Mouse (Mus musculus) forebrain, embryonic 15.5 days (tissue): ENCODE measurements at regions not wholly inside any gene's neighbourhood (a gene's known extent, or its start where the extent isn't known, plus 50 kb on each side); places are given as distances from the start of the nearest gene placed in this dataset.

Source experiments
- ATAC-seq: fragments of 200-750 bp; cut with Nextera tagmentation; replicated peaks from 2 replicates; pipeline ENCODE4 v1.8.0; 2017; ENCODE audit warnings: mild to moderate bottlenecking, moderate TSS enrichment, moderate library complexity
- H3K27ac ChIP-seq: fragments of 300-500 bp; sonication (generic); replicated peaks from 2 replicates; pipeline ENCODE4 v1.5.1; 2015; ENCODE audit warnings: mild to moderate bottlenecking, inconsistent platforms
- H3K27me3 ChIP-seq: fragments of 300-500 bp; sonication (generic); 2 replicates; pipeline ENCODE4 v1.6.1; 2015; ENCODE audit warnings: inconsistent platforms
- H3K36me3 ChIP-seq: fragments of 300-500 bp; sonication (generic); 2 replicates; pipeline ENCODE4 v1.6.1; 2015; ENCODE audit warnings: mild to moderate bottlenecking, inconsistent platforms
- H3K4me1 ChIP-seq: fragments of 300-500 bp; sonication (generic); 2 replicates; pipeline ENCODE4 v1.6.1; 2015; ENCODE audit warnings: inconsistent platforms
- H3K4me2 ChIP-seq: fragments of 300-500 bp; sonication (generic); replicated peaks from 2 replicates; pipeline ENCODE4 v1.6.1; 2015; ENCODE audit warnings: mild to moderate bottlenecking, inconsistent platforms
- H3K4me3 ChIP-seq: fragments of 300-500 bp; sonication (generic); 2 replicates; pipeline ENCODE4 v1.5.1; 2015; ENCODE audit warnings: mild to moderate bottlenecking, inconsistent platforms
- H3K9ac ChIP-seq: fragments of 300-500 bp; sonication (generic); replicated peaks from 2 replicates; pipeline ENCODE4 v1.6.1; 2015; ENCODE audit warnings: mild to moderate bottlenecking, inconsistent platforms
- H3K9me3 ChIP-seq: fragments of 300-500 bp; sonication (generic); 2 replicates; pipeline ENCODE4 v1.6.1; 2016; ENCODE audit warnings: inconsistent platforms
- WGBS: fragments of 180-500 bp; shearing (Covaris S2); methylation state at CpG from one replicate; pipeline ENCODE4 v1.1.7; 2015; ENCODE audit warnings: mixed read lengths; 5-methylcytosine and 5-hydroxymethylcytosine counted together

DNA sequence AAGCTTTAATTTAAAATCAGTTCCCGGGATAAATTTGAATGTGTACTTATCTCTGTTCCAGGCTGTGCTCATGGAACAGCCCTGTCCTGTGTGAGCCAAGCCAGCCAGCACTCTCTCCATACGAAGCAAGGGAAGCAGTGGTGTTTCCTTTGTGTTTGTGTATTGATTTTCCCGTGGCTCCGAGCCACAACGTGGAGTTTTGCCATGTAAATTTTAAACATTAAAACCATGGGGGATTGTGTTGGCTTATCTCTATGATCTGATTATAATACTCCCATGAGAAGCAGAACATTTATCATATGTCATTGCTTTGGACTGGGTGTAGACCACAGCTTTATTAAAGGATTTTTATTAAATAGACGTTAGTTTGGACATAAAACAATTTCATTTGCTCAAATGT, 106.1 kb upstream of the Npvf start:
- Histone ChIP-seq H3K4me2 (no peak overlapping the region), H3K9me3 (no peaks in the 10 kb centered on the region), H3K27ac (no peak overlapping the region), H3K27me3 (no peaks in the 10 kb centered on the region), H3K4me3 (no peak overlapping the region), H3K36me3 (no peaks in the 10 kb centered on the region), H3K4me1 (no peaks in the 10 kb centered on the region), H3K9ac (no peak overlapping the region)
- 55% methylated on average over 6 of the region's 6 CpGs for WGBS
- ATAC-seq: no peak

GRCm38 (mm10) chr6:50763121-50763520, 108.9 kb upstream of the Npvf start:
- H3K9ac ChIP-seq: no peak overlapping the region
- H3K4me1 ChIP-seq: peaks cover 11% of the 10 kb centered on the region; the same call in 1 of the 2 replicates
- WGBS: 64% methylated on average over 4 of the region's 4 CpGs
- H3K4me2 ChIP-seq: no peak overlapping the region
- no peak for ATAC-seq
- H3K27me3 ChIP-seq: no peaks in the 10 kb centered on the region
- no peaks in the 10 kb centered on the region for H3K9me3 ChIP-seq
- no peaks in the 10 kb centered on the region for H3K36me3 ChIP-seq
- H3K27ac ChIP-seq: no peak overlapping the region
- H3K4me3 ChIP-seq: no peak overlapping the region

DNA sequence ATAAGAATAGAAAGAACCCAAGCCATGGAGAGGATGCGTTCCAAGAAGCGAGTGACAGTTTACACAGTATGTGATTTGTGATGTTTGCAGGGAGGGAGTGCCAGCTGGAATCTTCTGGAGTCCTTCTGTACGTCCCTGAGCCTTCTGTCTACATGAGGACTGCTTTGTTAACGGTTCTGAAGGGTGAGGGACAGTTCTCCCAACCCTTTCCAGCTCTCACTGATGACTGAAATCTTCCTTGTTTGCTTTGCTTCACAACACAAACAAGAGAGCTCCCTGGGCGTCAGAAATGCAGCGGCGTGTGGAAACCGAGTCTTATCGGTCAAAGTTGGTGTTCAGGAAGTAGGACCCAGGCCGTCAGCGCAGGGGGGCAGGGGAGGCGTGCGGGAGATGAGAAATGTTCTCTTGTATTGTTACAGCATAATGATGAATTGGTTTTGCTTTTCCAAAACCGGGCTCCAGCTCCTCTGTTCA, 112.2 kb upstream of the Npvf start:
- Histone ChIP-seq H3K4me2 (no peak overlapping the region), H3K27ac (peak overlapping the region; percentile 19; the same call in 1 of the 2 replicates)

GRCm38 (mm10) chr6:50767126-50767525, 112.9 kb upstream of the Npvf start:
- WGBS: 39% methylated on average over 6 of the region's 6 CpGs
- peak overlapping the region; percentile 19; the same call in 1 of the 2 replicates for H3K27ac ChIP-seq

More for the DNA sequence above, 112.2 kb upstream of the Npvf start:
- Histone ChIP-seq H3K4me1 (peaks cover 11% of the 10 kb centered on the region; the same call in 1 of the 2 replicates), H3K9ac (no peak overlapping the region), H3K36me3 (no peaks in the 10 kb centered on the region), H3K4me3 (no peak overlapping the region), H3K9me3 (no peaks in the 10 kb centered on the region), H3K27me3 (no peaks in the 10 kb centered on the region)
- WGBS: 49% methylated on average over 14 of the region's 14 CpGs
- no peak for ATAC-seq

GRCm38 (mm10) chr6:50767827-50768226, 113.6 kb upstream of the Npvf start:
- Histone ChIP-seq H3K9ac (no peak overlapping the region), H3K4me3 (no peak overlapping the region), H3K27me3 (no peaks in the 10 kb centered on the region), H3K9me3 (no peaks in the 10 kb centered on the region), H3K27ac (no peak overlapping the region), H3K4me1 (peaks cover 11% of the 10 kb centered on the region; the same call in 1 of the 2 replicates), H3K4me2 (no peak overlapping the region), H3K36me3 (no peaks in the 10 kb centered on the region)
- no peak for ATAC-seq
- 90% methylated on average over 4 of the region's 4 CpGs for WGBS

More at GRCm38 (mm10) chr6:50767126-50767525, 112.9 kb upstream of the Npvf start:
- Histone ChIP-seq H3K4me3 (no peak overlapping the region), H3K36me3 (no peaks in the 10 kb centered on the region), H3K9me3 (no peaks in the 10 kb centered on the region), H3K4me2 (no peak overlapping the region), H3K9ac (no peak overlapping the region), H3K4me1 (peaks cover 11% of the 10 kb centered on the region; the same call in 1 of the 2 replicates), H3K27me3 (no peaks in the 10 kb centered on the region)
- no peak for ATAC-seq

DNA sequence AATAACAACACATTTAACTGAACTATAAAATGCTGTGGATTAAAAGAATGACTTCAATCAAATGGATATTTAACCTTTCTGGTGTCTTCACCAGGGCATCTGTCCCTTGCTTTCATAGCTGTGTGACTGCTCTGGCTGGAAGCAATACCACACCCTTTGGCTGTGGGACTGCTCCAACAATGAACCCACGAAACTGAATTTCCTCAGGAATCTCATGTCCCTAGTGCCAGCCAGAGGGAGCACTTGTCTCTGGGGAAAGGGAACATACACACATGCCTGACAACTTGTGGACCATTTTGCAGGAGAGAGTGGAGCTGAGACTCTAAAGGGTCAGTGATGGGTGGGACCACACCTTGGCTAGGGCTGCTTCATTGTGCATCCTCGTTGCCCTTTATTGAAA, 114.9 kb upstream of the Npvf start:
- no peaks in the 10 kb centered on the region for H3K27me3 ChIP-seq
- H3K4me3 ChIP-seq: no peak overlapping the region
- peaks cover 11% of the 10 kb centered on the region; the same call in 1 of the 2 replicates for H3K4me1 ChIP-seq
- 77% methylated on average over 2 of the region's 2 CpGs for WGBS
- no peak overlapping the region for H3K27ac ChIP-seq
- no peaks in the 10 kb centered on the region for H3K36me3 ChIP-seq
- H3K9ac ChIP-seq: no peak overlapping the region
- ATAC-seq: no peak
- H3K4me2 ChIP-seq: no peak overlapping the region
- no peaks in the 10 kb centered on the region for H3K9me3 ChIP-seq

- 85% methylated on average over 3 of the region's 3 CpGs for WGBS
- peaks cover 13% of the 10 kb centered on the region for H3K4me1 ChIP-seq
- no peak overlapping the region for H3K4me3 ChIP-seq
- ATAC-seq: no peak
- no peaks in the 10 kb centered on the region for H3K9me3 ChIP-seq
- H3K27me3 ChIP-seq: no peaks in the 10 kb centered on the region
- no peaks in the 10 kb centered on the region for H3K36me3 ChIP-seq
- no peak overlapping the region for H3K9ac ChIP-seq
- no peak overlapping the region for H3K4me2 ChIP-seq
- no peak overlapping the region for H3K27ac ChIP-seq
These were observed 116.2 kb upstream of the Npvf start for GRCm38 (mm10) chr6:50770481-50770880.

GRCm38 (mm10) chr6:50775637-50776036, 121.4 kb upstream of the Npvf start:
- Histone ChIP-seq H3K36me3 (no peaks in the 10 kb centered on the region), H3K4me1 (peaks cover 31% of the 10 kb centered on the region), H3K4me3 (no peak overlapping the region), H3K27me3 (no peaks in the 10 kb centered on the region), H3K9me3 (no peaks in the 10 kb centered on the region), H3K9ac (no peak overlapping the region), H3K27ac (peak overlapping the region; percentile 90), H3K4me2 (no peak overlapping the region)
- ATAC-seq: no peak
- 57% methylated on average over 4 of the region's 4 CpGs for WGBS

- Histone ChIP-seq H3K27ac (peak overlapping the region; percentile 90), H3K9ac (peak overlapping the region; percentile 7), H3K4me1 (peaks cover 31% of the 10 kb centered on the region), H3K4me2 (peak overlapping the region; percentile 22), H3K36me3 (no peaks in the 10 kb centered on the region), H3K4me3 (no peak overlapping the region), H3K27me3 (no peaks in the 10 kb centered on the region), H3K9me3 (no peaks in the 10 kb centered on the region)
- ATAC-seq: peak; percentile 6; the same call in 1 of the 2 replicates
- WGBS: 17% methylated on average over 11 of the region's 11 CpGs
These were observed 122.1 kb upstream of the Npvf start for GRCm38 (mm10) chr6:50776236-50776832.

GRCm38 (mm10) chr6:50776931-50777495, 122.8 kb upstream of the Npvf start:
- no peaks in the 10 kb centered on the region for H3K27me3 ChIP-seq
- H3K4me2 ChIP-seq: peak overlapping the region; percentile 22
- H3K4me1 ChIP-seq: peaks cover 31% of the 10 kb centered on the region
- WGBS: under 1% methylated on average over 10 of the region's 10 CpGs
- no peak overlapping the region for H3K4me3 ChIP-seq
- no peaks in the 10 kb centered on the region for H3K36me3 ChIP-seq
- H3K27ac ChIP-seq: peak overlapping the region; percentile 90
- ATAC-seq: peak; percentile 91
- peak overlapping the region; percentile 7 for H3K9ac ChIP-seq
- H3K9me3 ChIP-seq: no peaks in the 10 kb centered on the region

DNA sequence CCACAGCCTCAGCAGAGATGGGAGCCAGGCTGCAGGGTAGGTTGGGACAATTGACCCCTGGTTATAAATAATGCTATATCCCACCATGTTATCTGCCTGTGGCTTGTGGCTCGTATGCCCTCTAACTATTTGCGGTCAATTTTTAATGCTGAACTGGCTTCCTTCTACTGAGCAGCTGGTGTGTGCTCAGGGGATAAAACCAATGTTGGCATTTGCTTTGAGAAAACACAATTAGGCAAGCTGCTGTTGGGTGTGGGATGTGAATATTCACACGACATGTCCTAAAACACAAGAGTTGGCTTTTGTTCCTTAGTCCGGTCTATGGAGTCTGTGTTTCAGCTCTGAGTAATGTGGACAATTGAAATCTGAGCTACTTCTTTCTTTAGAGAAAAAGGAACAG, 123.6 kb upstream of the Npvf start:
- ATAC-seq: peak; percentile 21; the same call in 1 of the 2 replicates

DNA sequence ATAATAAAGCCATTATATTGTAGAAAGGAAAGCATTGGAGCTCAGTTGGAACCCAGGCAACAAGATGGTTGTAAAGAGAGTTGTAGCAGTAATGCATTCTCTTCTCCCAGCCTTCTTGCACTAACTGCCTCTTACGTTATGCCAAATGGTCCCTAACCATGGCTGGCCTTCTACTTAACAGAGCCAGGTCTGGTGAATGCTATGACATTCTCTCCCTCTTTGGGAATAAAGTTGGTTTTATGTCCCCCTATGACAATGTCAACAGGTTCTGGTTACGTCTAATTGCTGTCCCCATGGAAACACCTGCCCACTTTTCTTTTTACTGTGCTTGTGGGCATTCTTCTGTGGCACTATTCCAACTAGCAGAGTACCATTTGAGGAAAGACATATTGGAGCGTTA, 126.4 kb upstream of the Npvf start:
- Histone ChIP-seq H3K4me3 (no peak overlapping the region), H3K27me3 (no peaks in the 10 kb centered on the region), H3K4me1 (peaks cover 39% of the 10 kb centered on the region), H3K36me3 (no peaks in the 10 kb centered on the region), H3K27ac (no peak overlapping the region), H3K4me2 (no peak overlapping the region), H3K9ac (no peak overlapping the region), H3K9me3 (no peaks in the 10 kb centered on the region)
- ATAC-seq: no peak
- 81% methylated on average over 3 of the region's 3 CpGs for WGBS

More for the DNA sequence above, 123.6 kb upstream of the Npvf start:
- Histone ChIP-seq H3K27me3 (no peaks in the 10 kb centered on the region), H3K4me3 (no peak overlapping the region), H3K36me3 (no peaks in the 10 kb centered on the region), H3K4me1 (peaks cover 31% of the 10 kb centered on the region), H3K4me2 (no peak overlapping the region), H3K27ac (peak overlapping the region; percentile 90), H3K9ac (no peak overlapping the region), H3K9me3 (no peaks in the 10 kb centered on the region)
- WGBS: 8% methylated on average over 4 of the region's 4 CpGs
